Mouse (Mus musculus) heart, embryonic 14.5 days (tissue): ENCODE data around the gene Cnnm2. TPM values are rescaled to one million over a fixed set of nuclear protein-coding genes. Genes with fewer than 3 reads are reported as not detected.
"Not testable (repeated sequence)": the region's sequence is repeated elsewhere in the genome, so short reads cannot be mapped to it uniquely, and the experiment has no call there.

ENCODE experiments used
- ATAC-seq: fragments of 200-750 bp; cut with Nextera tagmentation; 2 replicates; pipeline ENCODE4 v1.8.0; 2017; ENCODE audit warnings: low read depth, moderate TSS enrichment; ENCODE audit not compliant: insufficient number of reproducible peaks, insufficient read depth, low FRiP score
- H3K27ac ChIP-seq, 2 experiments: fragments of 200-500 bp in 1 of 2; fragments of 300-500 bp in 1 of 2; sonication (generic) in 1 of 2; replicated peaks in 1 of 2; 2 replicates each; pipeline ENCODE4 v1.5.1; 2012 to 2014; ENCODE audit warnings: low read depth in 2 of 2, low read length in 2 of 2, control low read depth in 1 of 2, mild to moderate bottlenecking in 1 of 2, mixed read lengths in 1 of 2; ENCODE audit not compliant: control insufficient read depth in 1 of 2, insufficient read depth in 1 of 2
- H3K27me3 ChIP-seq: fragments of 300-500 bp; sonication (generic); 2 replicates; pipeline ENCODE4 v1.6.1; 2014; ENCODE audit warnings: mild to moderate bottlenecking, low read length, control low read depth; ENCODE audit not compliant: control insufficient read depth, insufficient read depth
- H3K36me3 ChIP-seq: fragments of 300-500 bp; sonication (generic); 2 replicates; pipeline ENCODE4 v1.6.1; 2014; ENCODE audit warnings: mild to moderate bottlenecking, control low read depth, low read length, mixed read lengths; ENCODE audit not compliant: control insufficient read depth, insufficient read depth
- H3K4me1 ChIP-seq, 2 experiments: fragments of 200-500 bp in 1 of 2; fragments of 300-500 bp in 1 of 2; sonication (generic) in 1 of 2; 2 replicates each; pipeline ENCODE4 v1.6.1; 2012 to 2014; ENCODE audit warnings: low read length in 2 of 2, control low read depth in 1 of 2, mixed read lengths in 1 of 2; ENCODE audit not compliant: control insufficient read depth in 2 of 2, insufficient read depth in 2 of 2
- H3K4me2 ChIP-seq: fragments of 300-500 bp; sonication (generic); 2 replicates; pipeline ENCODE4 v1.6.1; 2014; ENCODE audit warnings: mild to moderate bottlenecking, low read length
- H3K4me3 ChIP-seq, 2 experiments: fragments of 200-500 bp in 1 of 2; fragments of 300-500 bp in 1 of 2; sonication (generic) in 1 of 2; 2 replicates each; pipeline ENCODE4 v1.5.1; 2012 to 2014; ENCODE audit warnings: low read length in 2 of 2, mild to moderate bottlenecking in 2 of 2, control low read depth in 1 of 2, low read depth in 1 of 2, moderate library complexity in 1 of 2; ENCODE audit not compliant: control insufficient read depth in 1 of 2, insufficient read depth in 1 of 2
- H3K9ac ChIP-seq: fragments of 300-500 bp; sonication (generic); 2 replicates; pipeline ENCODE4 v1.6.1; 2014; ENCODE audit warnings: mild to moderate bottlenecking, low read length
- H3K9me3 ChIP-seq: fragments of 300-500 bp; sonication (generic); 2 replicates; pipeline ENCODE4 v1.6.1; 2016; ENCODE audit warnings: low read length, control low read depth; ENCODE audit not compliant: control insufficient read depth
- WGBS: fragments of 180-500 bp; shearing (Covaris S2); extraction: QIAGEN DNeasy Blood & Tissue Kit; methylation state at CpG from one replicate; pipeline ENCODE4 v1.1.7; 2014; 5-methylcytosine and 5-hydroxymethylcytosine counted together
- polyA plus RNA-seq: library from polyadenylated mRNA; unstranded; fragments of >200 nt; fragmentation: Nextera tagmentation; extraction: Ambion mirVana; gene quantifications from 2 replicates; pipeline ENCODE4 v1.2.1, GENCODE M21; 2014

Cnnm2 gene
- polyA plus RNA-seq, 1 experiment from 2014 or later: 3.2 TPM

DNA sequence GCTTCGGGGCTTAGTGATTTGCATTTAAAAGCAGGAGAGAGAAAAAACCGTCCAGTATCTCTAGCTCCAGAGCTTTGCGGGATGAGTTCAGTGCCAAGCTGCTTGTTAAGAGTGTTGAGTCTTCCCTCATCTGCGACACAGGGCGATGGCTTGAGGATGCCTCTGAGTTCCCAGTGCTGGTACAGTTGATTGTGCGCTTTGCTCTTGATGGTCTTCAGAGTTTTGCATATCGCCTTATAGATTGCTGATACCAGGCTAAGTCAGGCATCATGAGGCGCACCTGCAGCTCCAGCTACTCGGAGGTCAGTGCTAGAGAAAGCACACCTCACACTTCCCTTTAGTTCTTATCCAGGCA, 3.3 kb downstream of the Cnnm2 start:
- H3K36me3 ChIP-seq: no peaks in the 10 kb centered on the region
- H3K27me3 ChIP-seq: no peaks in the 10 kb centered on the region
- peak overlapping the region; percentile 100 for H3K4me2 ChIP-seq
- H3K4me3 ChIP-seq: no peak overlapping the region
- no peaks in the 10 kb centered on the region for H3K9me3 ChIP-seq
- no peak for ATAC-seq
- H3K27ac ChIP-seq: no peak overlapping the region
- H3K4me1 ChIP-seq: peaks cover 0 to 6% of the 10 kb centered on the region in 2 experiments; a peak in 3 of 4 replicates
- 73% methylated on average over 9 of the region's 9 CpGs for WGBS
- H3K9ac ChIP-seq: no peak overlapping the region

DNA sequence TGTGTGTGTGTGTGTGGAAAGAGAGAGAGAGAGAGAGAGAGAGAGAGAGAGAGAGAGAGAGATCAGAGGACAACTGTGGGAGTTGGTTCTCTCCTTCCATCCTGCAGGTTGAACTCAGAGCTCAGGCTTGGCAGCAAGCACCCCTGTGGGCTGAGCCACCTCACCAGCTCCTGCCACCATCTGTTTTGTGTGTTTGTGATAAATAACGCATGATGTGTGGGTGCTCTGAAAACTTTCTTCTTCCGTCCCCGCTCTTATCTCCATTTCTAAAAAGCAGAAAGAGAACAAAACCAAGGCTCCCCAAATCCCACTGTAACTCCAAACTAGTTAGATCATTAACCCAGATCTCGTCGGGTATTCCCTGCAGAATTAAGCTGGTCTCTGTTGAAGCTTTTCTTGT, 4.7 kb downstream of the Cnnm2 start:
- no peak for ATAC-seq
- H3K27ac ChIP-seq: no peak overlapping the region
- WGBS: 70% methylated on average over 5 of the region's 5 CpGs
- H3K4me3 ChIP-seq: no peak overlapping the region
- no peak overlapping the region for H3K9ac ChIP-seq
- no peak overlapping the region for H3K4me2 ChIP-seq
- H3K36me3 ChIP-seq: no peaks in the 10 kb centered on the region
- no peaks in the 10 kb centered on the region for H3K9me3 ChIP-seq
- no peaks in the 10 kb centered on the region for H3K27me3 ChIP-seq
- peaks cover 0 to 6% of the 10 kb centered on the region in 2 experiments; a peak in 3 of 4 replicates for H3K4me1 ChIP-seq

- Histone ChIP-seq H3K9me3 (no peaks in the 10 kb centered on the region), H3K4me1 (no peaks in the 10 kb centered on the region; a peak in 1 of 4 replicates), H3K27me3 (no peaks in the 10 kb centered on the region), H3K4me2 (no peak overlapping the region), H3K4me3 (no peak overlapping the region), H3K9ac (no peak overlapping the region), H3K36me3 (no peaks in the 10 kb centered on the region), H3K27ac (no peak overlapping the region)
- no peak for ATAC-seq
- WGBS: 84% methylated on average over 11 of the region's 11 CpGs
Measured at GRCm38 (mm10) chr19:46769759-46770158, 8.4 kb downstream of the Cnnm2 start.

DNA sequence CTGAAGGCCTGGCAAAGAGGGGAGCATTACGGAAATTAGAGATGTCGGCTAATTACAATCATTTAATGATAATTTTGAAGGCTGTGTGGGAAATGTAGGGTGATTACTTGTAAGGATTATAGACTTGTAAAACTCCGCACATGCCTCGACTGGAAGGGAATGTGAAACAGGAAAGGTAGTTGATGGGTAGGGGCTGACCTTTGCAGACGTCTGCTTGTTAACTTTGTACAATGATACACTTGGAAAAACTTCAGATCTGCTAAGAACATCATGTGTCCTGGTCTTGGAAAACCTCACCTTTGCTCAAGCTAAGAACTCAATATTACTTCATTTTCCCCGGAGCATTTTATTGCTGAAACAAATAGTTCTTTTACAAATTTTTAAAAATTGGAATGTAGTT, 10.4 kb downstream of the Cnnm2 start:
- H3K4me1 ChIP-seq: no peaks in the 10 kb centered on the region
- H3K4me2 ChIP-seq: no peak overlapping the region
- H3K4me3 ChIP-seq: no peak overlapping the region
- H3K9me3 ChIP-seq: no peaks in the 10 kb centered on the region
- WGBS: 84% methylated on average over 6 of the region's 6 CpGs
- no peak overlapping the region for H3K27ac ChIP-seq
- ATAC-seq: no peak
- H3K9ac ChIP-seq: no peak overlapping the region
- H3K27me3 ChIP-seq: no peaks in the 10 kb centered on the region
- H3K36me3 ChIP-seq: no peaks in the 10 kb centered on the region

DNA sequence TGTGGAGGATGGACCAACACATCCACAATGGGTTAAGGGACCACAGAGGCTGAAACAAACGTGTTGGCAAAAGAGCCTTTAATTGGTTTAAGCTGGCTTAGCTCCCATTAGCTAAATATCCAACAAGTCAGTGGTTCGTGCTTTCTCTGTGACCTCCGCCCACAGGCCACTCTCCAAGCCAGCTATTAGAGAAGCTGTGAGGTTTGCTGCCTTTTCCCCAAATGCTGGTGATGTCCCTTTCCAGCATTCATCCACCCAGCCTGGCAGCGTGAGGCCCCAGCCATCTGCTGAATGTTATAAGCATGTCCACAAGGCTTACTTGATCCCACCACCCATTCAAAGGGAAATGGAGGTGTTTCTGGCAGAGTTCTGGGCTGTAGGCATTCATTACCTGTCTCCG, 15.0 kb downstream of the Cnnm2 start:
- no peaks in the 10 kb centered on the region for H3K4me1 ChIP-seq
- no peak for ATAC-seq
- no peak overlapping the region for H3K4me2 ChIP-seq
- H3K27ac ChIP-seq: no peak overlapping the region
- H3K9me3 ChIP-seq: no peaks in the 10 kb centered on the region
- WGBS: 59% methylated on average over 5 of the region's 5 CpGs
- H3K27me3 ChIP-seq: no peaks in the 10 kb centered on the region
- H3K36me3 ChIP-seq: no peaks in the 10 kb centered on the region
- H3K9ac ChIP-seq: no peak overlapping the region
- H3K4me3 ChIP-seq: no peak overlapping the region

DNA sequence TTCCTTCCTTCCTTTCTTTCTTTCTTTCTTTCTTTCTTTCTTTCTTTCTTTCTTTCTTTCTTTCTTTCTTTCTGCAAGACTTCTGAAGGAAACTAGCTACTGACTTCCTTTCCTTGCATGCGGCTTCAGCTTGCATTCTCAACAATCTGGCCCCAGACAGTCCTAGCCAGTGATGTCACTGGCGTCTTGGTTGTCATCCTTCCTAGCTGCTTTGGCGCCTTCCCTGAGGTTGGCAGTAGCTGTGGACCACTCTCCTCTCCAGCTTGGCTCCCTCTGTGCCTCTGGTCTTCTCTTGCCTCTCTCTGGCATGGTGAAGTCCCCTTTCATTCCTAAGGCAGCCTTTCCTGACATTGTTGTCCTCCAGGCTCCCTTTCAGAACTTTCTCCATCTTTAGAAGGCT, 15.5 kb downstream of the Cnnm2 start:
- no peak for ATAC-seq
- Histone ChIP-seq H3K27me3 (no peaks in the 10 kb centered on the region), H3K9me3 (no peaks in the 10 kb centered on the region), H3K4me1 (no peaks in the 10 kb centered on the region), H3K9ac (no peak overlapping the region), H3K4me3 (no peak overlapping the region), H3K27ac (no peak overlapping the region), H3K4me2 (no peak overlapping the region), H3K36me3 (no peaks in the 10 kb centered on the region)
- WGBS: 67% methylated on average over 3 of the region's 3 CpGs

GRCm38 (mm10) chr19:46777928-46778680, 16.7 kb downstream of the Cnnm2 start:
- Histone ChIP-seq H3K27me3 (no peaks in the 10 kb centered on the region), H3K4me1 (no peaks in the 10 kb centered on the region), H3K9me3 (no peaks in the 10 kb centered on the region), H3K9ac (no peak overlapping the region), H3K4me3 (no peak overlapping the region), H3K4me2 (no peak overlapping the region), H3K27ac (no peak overlapping the region), H3K36me3 (no peaks in the 10 kb centered on the region)
- WGBS: 75% methylated on average over 12 of the region's 12 CpGs
- no peak for ATAC-seq

DNA sequence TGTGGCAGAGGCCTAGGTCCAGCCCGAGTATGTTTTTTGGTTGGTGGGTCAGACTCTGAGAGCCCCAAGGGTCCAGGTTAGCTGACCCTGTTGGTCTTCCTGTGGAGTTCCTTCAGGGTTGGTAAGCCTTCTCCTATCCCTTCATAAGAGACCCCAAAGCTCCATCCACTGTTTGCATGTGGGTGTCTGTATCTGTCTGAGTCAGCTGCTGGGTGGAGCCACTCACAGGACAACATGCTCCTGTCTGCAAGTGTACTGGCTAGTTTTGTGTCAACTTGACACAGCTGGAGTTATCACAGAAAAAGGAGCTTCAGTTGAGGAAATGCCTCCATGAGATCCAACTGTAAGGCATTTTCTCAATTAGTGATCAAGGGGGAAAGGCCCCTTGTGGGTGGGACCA, 17.7 kb downstream of the Cnnm2 start:
- not testable (repeated sequence) for H3K27ac ChIP-seq, H3K27me3 ChIP-seq, H3K4me3 ChIP-seq, H3K9me3 ChIP-seq, H3K4me1 ChIP-seq, H3K36me3 ChIP-seq, H3K9ac ChIP-seq, H3K4me2 ChIP-seq, ATAC-seq
- 90% methylated on average over 1 of the region's 1 CpGs for WGBS
